Mouse (Mus musculus) liver, embryonic 11.5 days (tissue): Measurements from ENCODE around the gene Bricd5. TPM values are rescaled to one million over a fixed set of nuclear protein-coding genes. Genes with fewer than 3 reads are reported as not detected.

ENCODE experiments used
- ATAC-seq: fragments of 200-750 bp; cut with Nextera tagmentation; replicated peaks from 2 replicates; pipeline ENCODE4 v1.8.0; 2017; ENCODE audit warnings: moderate number of reproducible peaks, mild to moderate bottlenecking, moderate TSS enrichment, moderate library complexity; ENCODE audit not compliant: low FRiP score
- DNase-seq: peaks from one replicate; pipeline ENCODE4 v3.0.0-alpha.2; 2017; ENCODE audit warnings: low spot score
- H3K27ac ChIP-seq: fragments of 300-500 bp; sonication (generic); 2 replicates; pipeline ENCODE4 v1.5.1; 2014; ENCODE audit warnings: mild to moderate bottlenecking, low read depth, low read length, control low read depth
- H3K27me3 ChIP-seq: fragments of 300-500 bp; sonication (generic); replicated peaks from 2 replicates; pipeline ENCODE4 v1.6.1; 2014; ENCODE audit warnings: low read length, mixed read lengths; ENCODE audit not compliant: control insufficient read depth, insufficient read depth
- H3K36me3 ChIP-seq: fragments of 300-500 bp; sonication (generic); 2 replicates; pipeline ENCODE4 v1.6.1; 2014; ENCODE audit warnings: mild to moderate bottlenecking, low read length, moderate library complexity, mixed read lengths; ENCODE audit not compliant: control insufficient read depth, insufficient read depth
- H3K4me1 ChIP-seq: fragments of 300-500 bp; sonication (generic); replicated peaks from 2 replicates; pipeline ENCODE4 v1.6.1; 2014; ENCODE audit warnings: low read length, mixed read lengths; ENCODE audit not compliant: control insufficient read depth, insufficient read depth
- H3K4me2 ChIP-seq: fragments of 300-500 bp; sonication (generic); 2 replicates; pipeline ENCODE4 v1.6.1; 2014; ENCODE audit warnings: mild to moderate bottlenecking, control low read depth, moderate library complexity
- H3K4me3 ChIP-seq: fragments of 300-500 bp; sonication (generic); 2 replicates; pipeline ENCODE4 v1.5.1; 2014; ENCODE audit warnings: low read depth, low read length, control low read depth
- H3K9ac ChIP-seq: fragments of 300-500 bp; sonication (generic); 2 replicates; pipeline ENCODE4 v1.6.1; 2014; ENCODE audit warnings: low read depth, low read length, control low read depth
- H3K9me3 ChIP-seq: fragments of 300-500 bp; sonication (generic); 2 replicates; pipeline ENCODE4 v1.6.1; 2016; ENCODE audit warnings: low read length, inconsistent platforms, mixed read lengths; ENCODE audit not compliant: control insufficient read depth
- WGBS: fragments of 180-500 bp; shearing (Covaris S2); extraction: QIAGEN DNeasy Blood & Tissue Kit; methylation state at CpG from one replicate; pipeline ENCODE4 v1.1.7; 2014; 5-methylcytosine and 5-hydroxymethylcytosine counted together
- polyA plus RNA-seq: library from polyadenylated mRNA; unstranded; fragments of >200 nt; fragmentation: Nextera tagmentation; extraction: Ambion mirVana; gene quantifications from 2 replicates; pipeline ENCODE4 v1.2.1, GENCODE M21; 2014

The Bricd5 gene
- polyA plus RNA-seq, 1 experiment from 2014 or later = 0.25 TPM

- Histone ChIP-seq H3K9ac (no peak overlapping the region), H3K27me3 (peaks cover 38% of the 10 kb centered on the region)
- no peak for ATAC-seq
Observed at GRCm38 (mm10) chr17:24485090-24485860, 11.6 kb downstream of the Bricd5 start.

GRCm38 (mm10) chr17:24488186-24488661 lies 14.5 kb downstream of the Bricd5 start, which contains the start of gene Caskin1:
Gene Caskin1 (plus strand): TSS chr17:24488601.
- H3K4me3 ChIP-seq = peak within 1 kb of the TSS; percentile 64
- DNase-seq (no peak), ATAC-seq (no peak)
- peaks cover 14% of the 10 kb centered on the region; the same call in 1 of the 2 replicates for H3K4me1 ChIP-seq
- no peaks in the 10 kb centered on the region for H3K36me3 ChIP-seq
- H3K9ac ChIP-seq = peak within 1 kb of the TSS; percentile 56
- H3K4me2 ChIP-seq = peak within 1 kb of the TSS; percentile 92
- no peaks in the 10 kb centered on the region for H3K9me3 ChIP-seq
- under 1% methylated on average over 43 of the region's 45 CpGs for WGBS
- no peak within 1 kb of the TSS for H3K27ac ChIP-seq
- H3K27me3 ChIP-seq = peaks cover 41% of the 10 kb centered on the region

More at GRCm38 (mm10) chr17:24485090-24485860, 11.6 kb downstream of the Bricd5 start:
- Histone ChIP-seq H3K4me1 (peaks cover 16% of the 10 kb centered on the region), H3K4me2 (no peak overlapping the region), H3K9me3 (no peaks in the 10 kb centered on the region), H3K36me3 (no peaks in the 10 kb centered on the region), H3K27ac (no peak overlapping the region), H3K4me3 (no peak overlapping the region)
- no peak for DNase-seq
- 44% methylated on average over 11 of the region's 11 CpGs for WGBS

- ATAC-seq (peak; percentile 26; the same call in 1 of the 2 replicates), DNase-seq (no peak)
- Histone ChIP-seq H3K36me3 (no peaks in the 10 kb centered on the region), H3K4me1 (peaks cover 14% of the 10 kb centered on the region; the same call in 1 of the 2 replicates), H3K4me3 (peak overlapping the region; percentile 64), H3K27ac (no peak overlapping the region), H3K4me2 (peak overlapping the region; percentile 92), H3K27me3 (peaks cover 41% of the 10 kb centered on the region), H3K9me3 (no peaks in the 10 kb centered on the region), H3K9ac (peak overlapping the region; percentile 56)
- WGBS = under 1% methylated on average over 76 of the region's 81 CpGs
Observed at GRCm38 (mm10) chr17:24488662-24489264, 15.1 kb downstream of the Bricd5 start.

- DNase-seq (no peak), ATAC-seq (peak; percentile 29; the same call in 1 of the 2 replicates)
- Histone ChIP-seq H3K9ac (peak overlapping the region; percentile 56; the same call in 1 of the 2 replicates), H3K27me3 (peaks cover 41% of the 10 kb centered on the region), H3K4me2 (peak overlapping the region; percentile 92), H3K36me3 (no peaks in the 10 kb centered on the region), H3K4me3 (peak overlapping the region; percentile 64), H3K4me1 (peaks cover 14% of the 10 kb centered on the region; the same call in 1 of the 2 replicates), H3K9me3 (no peaks in the 10 kb centered on the region), H3K27ac (no peak overlapping the region)
- 25% methylated on average over 19 of the region's 19 CpGs for WGBS
Observed at GRCm38 (mm10) chr17:24489265-24490030, 15.8 kb downstream of the Bricd5 start.

DNA sequence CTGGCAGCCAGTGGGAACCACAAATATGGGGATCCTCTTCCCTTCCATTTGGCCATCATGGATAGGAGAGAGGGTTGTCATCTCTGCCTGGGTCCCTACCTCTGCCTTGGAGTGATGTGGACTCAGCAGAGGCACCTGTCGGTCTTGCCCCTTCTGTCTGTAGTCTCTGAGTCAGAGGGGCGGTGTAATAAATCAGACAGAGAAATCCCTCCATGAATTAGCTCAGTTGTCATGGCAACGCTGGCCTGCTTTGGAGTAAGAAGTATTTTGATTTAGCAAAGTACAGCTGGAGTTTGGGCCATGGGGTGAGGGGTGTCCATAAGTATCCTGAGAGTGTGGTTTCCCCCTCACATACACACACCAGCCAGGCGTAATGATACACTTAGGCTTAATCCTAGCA lies 16.7 kb downstream of the Bricd5 start:
- Histone ChIP-seq H3K4me3 (no peak overlapping the region), H3K27ac (no peak overlapping the region), H3K36me3 (no peaks in the 10 kb centered on the region), H3K4me1 (peaks cover 12% of the 10 kb centered on the region; the same call in 1 of the 2 replicates), H3K9me3 (no peaks in the 10 kb centered on the region), H3K9ac (no peak overlapping the region), H3K4me2 (no peak overlapping the region), H3K27me3 (peaks cover 41% of the 10 kb centered on the region)
- no peak for ATAC-seq
- DNase-seq = no peak
- 76% methylated on average over 4 of the region's 4 CpGs for WGBS

DNA sequence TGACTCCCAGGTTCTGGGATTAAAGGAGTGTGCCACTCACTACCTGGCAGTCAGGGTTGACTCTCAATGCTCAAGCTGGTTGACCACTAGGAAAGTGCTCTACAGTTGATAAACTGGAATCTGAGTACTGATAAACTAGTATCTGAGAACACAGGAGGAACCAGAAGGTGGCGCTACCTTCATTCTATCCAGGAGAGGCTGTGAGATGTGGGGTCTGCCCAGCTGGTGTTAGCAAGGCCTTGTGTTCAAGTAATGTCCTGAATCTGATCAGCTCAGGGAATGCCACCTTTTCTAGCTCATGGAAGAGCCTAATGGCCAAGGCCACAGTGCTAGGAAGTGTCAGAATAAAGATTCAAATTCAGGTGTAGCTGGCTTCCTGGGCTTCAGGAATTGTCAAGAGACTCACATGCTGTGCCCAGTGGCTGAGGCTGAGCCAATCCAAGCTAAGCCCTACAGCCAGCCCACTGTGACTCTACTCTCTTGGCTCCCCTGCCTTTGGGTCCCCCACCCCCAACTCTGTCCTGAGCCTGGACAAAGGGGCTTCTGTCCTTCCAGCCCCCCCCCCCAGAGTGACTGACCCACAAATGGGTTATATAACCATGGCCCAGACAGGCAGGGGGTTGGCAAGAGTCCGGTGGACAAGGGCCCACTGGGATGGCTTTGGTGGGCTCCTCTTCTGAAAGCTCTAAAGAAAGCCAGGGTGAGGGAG lies 21.1 kb downstream of the Bricd5 start:
- Histone ChIP-seq H3K4me3 (no peak overlapping the region), H3K36me3 (no peaks in the 10 kb centered on the region), H3K9me3 (no peaks in the 10 kb centered on the region), H3K4me2 (no peak overlapping the region), H3K9ac (no peak overlapping the region), H3K27ac (no peak overlapping the region), H3K27me3 (peaks cover 8% of the 10 kb centered on the region), H3K4me1 (no peaks in the 10 kb centered on the region)
- DNase-seq (no peak), ATAC-seq (no peak)
- WGBS = 45% methylated on average over 2 of the region's 2 CpGs

- Histone ChIP-seq H3K4me2 (no peak overlapping the region), H3K27ac (no peak overlapping the region), H3K9ac (no peak overlapping the region), H3K27me3 (peaks cover 1% of the 10 kb centered on the region), H3K9me3 (no peaks in the 10 kb centered on the region), H3K36me3 (no peaks in the 10 kb centered on the region), H3K4me1 (no peaks in the 10 kb centered on the region), H3K4me3 (no peak overlapping the region)
- no peak for DNase-seq
- WGBS = 75% methylated on average over 3 of the region's 3 CpGs
- no peak for ATAC-seq
Observed at GRCm38 (mm10) chr17:24495443-24495842, 21.8 kb downstream of the Bricd5 start.

GRCm38 (mm10) chr17:24496026-24496425 lies 22.3 kb downstream of the Bricd5 start:
- DNase-seq (no peak), ATAC-seq (no peak)
- Histone ChIP-seq H3K9ac (no peak overlapping the region), H3K4me1 (no peaks in the 10 kb centered on the region), H3K36me3 (no peaks in the 10 kb centered on the region), H3K4me2 (no peak overlapping the region), H3K27me3 (no peaks in the 10 kb centered on the region), H3K4me3 (no peak overlapping the region), H3K27ac (no peak overlapping the region), H3K9me3 (no peaks in the 10 kb centered on the region)
- 65% methylated on average over 1 of the region's 1 CpGs for WGBS
